Mouse (Mus musculus) cerebellum, postnatal 25 days (tissue): ENCODE measurements around the gene Kpna7.

Experiments used
- DNase-seq, 2 experiments: peaks; one replicate each; pipeline ENCODE4 v3.0.0; 2021; ENCODE audit warnings: mixed read lengths in 2 of 2

Kpna7 gene

GRCm38 (mm10) chr5:144958271-144958670, 125.6 kb downstream of the Kpna7 start:
- peak; percentile 61 to 72 for DNase-seq

- no peak for DNase-seq
Measured at GRCm38 (mm10) chr5:144954432-144954831, 129.4 kb downstream of the Kpna7 start.

- no peak for DNase-seq
Measured at GRCm38 (mm10) chr5:144952592-144952991, 131.2 kb downstream of the Kpna7 start.

- no peak for DNase-seq
Measured at GRCm38 (mm10) chr5:144950428-144951051, 133.3 kb downstream of the Kpna7 start.

DNA sequence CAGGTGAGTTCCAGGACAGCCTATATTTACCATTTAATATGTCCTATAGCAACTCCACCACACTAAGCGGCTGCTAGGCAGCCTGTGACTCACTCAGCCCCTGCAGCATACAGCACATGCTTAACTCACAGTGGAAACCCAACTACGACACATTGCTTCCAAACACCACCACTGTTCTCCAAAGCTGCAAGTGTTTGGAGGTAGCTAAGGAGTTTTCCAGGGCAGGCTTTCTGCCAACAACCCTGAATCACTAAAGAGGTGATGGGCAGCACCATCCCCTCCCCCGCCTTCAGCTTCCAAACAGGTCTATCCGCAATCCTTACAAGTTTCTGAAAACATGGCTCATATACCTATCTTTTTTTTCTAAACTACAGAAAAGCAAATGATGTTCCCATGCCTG, 134.0 kb downstream of the Kpna7 start:
- no peak for DNase-seq

DNA sequence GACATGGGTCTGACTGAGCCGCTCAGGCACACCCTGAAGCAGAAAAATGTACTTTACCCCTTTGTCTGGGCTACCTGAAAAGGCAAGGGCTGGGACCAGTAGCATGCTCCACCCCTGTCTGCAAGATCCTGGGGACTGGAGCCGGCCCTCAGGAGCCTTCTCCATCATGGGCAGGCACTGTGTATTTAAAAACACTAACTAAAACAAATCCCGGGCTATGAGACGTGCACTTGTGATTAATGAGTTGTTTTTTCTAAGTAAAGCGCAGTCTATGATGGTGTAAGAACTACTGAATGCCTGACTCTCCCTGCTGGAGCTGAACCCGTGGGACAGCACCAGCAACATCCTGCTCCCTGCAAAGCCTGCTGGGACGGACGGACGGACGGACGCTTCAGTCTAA, 135.4 kb downstream of the Kpna7 start:
- DNase-seq = no peak

DNA sequence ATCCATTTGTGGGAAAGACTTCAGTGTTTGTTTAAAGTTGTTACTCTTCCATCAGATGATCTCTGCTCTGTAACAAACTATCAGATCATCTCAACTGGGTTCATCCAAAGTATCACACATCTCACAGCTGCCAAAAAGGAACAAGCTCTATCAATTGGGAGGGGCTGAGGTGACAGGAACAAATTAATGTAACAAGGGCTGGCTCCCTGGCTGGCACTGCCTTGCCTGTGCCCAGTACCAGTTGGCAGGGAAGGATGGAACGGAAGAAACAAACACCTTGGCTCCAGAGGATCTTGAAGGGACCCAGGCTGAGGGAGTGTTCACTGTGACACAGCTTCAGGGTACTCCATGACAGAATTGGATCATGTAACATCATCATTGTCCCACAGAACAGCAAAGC, 135.8 kb downstream of the Kpna7 start:
- DNase-seq = no peak

DNA sequence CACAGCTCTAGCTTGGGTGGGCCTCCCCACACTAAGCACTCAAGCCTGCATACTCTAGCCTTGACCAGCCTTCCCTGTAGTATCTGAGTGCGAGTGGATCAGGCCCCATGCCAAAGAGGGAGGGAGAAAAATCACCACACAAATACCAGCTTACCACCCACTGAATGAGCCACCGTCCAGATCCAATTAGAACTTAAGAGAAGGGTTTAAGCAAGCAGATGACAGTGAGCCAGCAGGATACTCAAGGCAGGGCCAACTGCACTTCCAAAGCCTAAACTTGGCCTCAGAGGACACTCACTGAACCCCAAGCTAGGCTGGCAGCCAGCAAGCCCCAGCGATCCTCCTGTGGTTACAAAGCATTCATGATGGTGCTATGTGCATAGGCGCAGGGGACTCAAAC, 137.8 kb downstream of the Kpna7 start:
- DNase-seq = peak; percentile 41 to 72

- DNase-seq = no peak
Measured at GRCm38 (mm10) chr5:144944932-144945331, 138.9 kb downstream of the Kpna7 start.

GRCm38 (mm10) chr5:144944370-144944769, 139.5 kb downstream of the Kpna7 start:
- DNase-seq = no peak

- DNase-seq = no peak
Measured at GRCm38 (mm10) chr5:144943346-144943745, 140.5 kb downstream of the Kpna7 start.

GRCm38 (mm10) chr5:144942431-144942830, 141.4 kb downstream of the Kpna7 start:
- peak in 1 of 2 experiments; percentile 31 for DNase-seq

- DNase-seq = no peak
Measured at GRCm38 (mm10) chr5:144940904-144941303, 142.9 kb downstream of the Kpna7 start.

DNA sequence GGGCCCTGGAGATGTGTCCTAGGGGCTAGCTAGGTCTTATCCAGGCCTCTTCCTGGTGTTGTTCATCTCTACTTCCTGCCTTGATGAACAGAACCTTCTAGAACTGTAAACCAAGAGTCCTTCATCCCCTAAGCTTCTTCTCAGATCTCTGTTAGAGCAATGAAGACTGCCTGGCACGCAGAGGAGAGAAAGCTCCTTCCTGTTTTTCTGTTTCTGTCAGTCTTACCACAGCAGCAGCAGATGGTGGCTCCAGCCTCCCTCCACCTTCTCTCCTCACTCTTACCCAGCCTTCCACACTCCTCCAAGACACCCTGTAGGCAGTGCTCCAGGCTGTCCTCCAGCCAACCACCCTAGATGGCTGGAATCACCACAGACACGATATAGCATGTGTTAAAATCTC, 146.5 kb downstream of the Kpna7 start:
- no peak for DNase-seq
